Mouse (Mus musculus) stomach, postnatal 0 days (tissue): ENCODE measurements at regions not wholly inside any gene's neighbourhood (a gene's known extent, or its start where the extent isn't known, plus 50 kb on each side); places are given as distances from the start of the nearest gene placed in this dataset.

ENCODE experiments used
- ATAC-seq: fragments of 200-750 bp; cut with Nextera tagmentation; 2 replicates; pipeline ENCODE4 v1.8.0; 2017; ENCODE audit not compliant: low FRiP score, low TSS enrichment
- DNase-seq: peaks from one replicate; pipeline ENCODE4 v3.0.0-alpha.2; 2016; ENCODE audit warnings: low spot score
- H3K27ac ChIP-seq: fragments of 300-500 bp; sonication (generic); replicated peaks from 2 replicates; pipeline ENCODE4 v1.5.1; 2014; ENCODE audit warnings: mild to moderate bottlenecking, control low read depth
- H3K27me3 ChIP-seq: fragments of 300-500 bp; sonication (generic); 2 replicates; pipeline ENCODE4 v1.6.1; 2014; ENCODE audit warnings: low read length; ENCODE audit not compliant: control insufficient read depth, insufficient read depth
- H3K36me3 ChIP-seq: fragments of 300-500 bp; sonication (generic); 2 replicates; pipeline ENCODE4 v1.6.1; 2014; ENCODE audit warnings: low read length, mixed read lengths; ENCODE audit not compliant: control insufficient read depth, insufficient read depth
- H3K4me1 ChIP-seq: fragments of 300-500 bp; sonication (generic); replicated peaks from 2 replicates; pipeline ENCODE4 v1.6.1; 2014; ENCODE audit warnings: antibody characterized with exemption; ENCODE audit not compliant: control insufficient read depth, insufficient read depth
- H3K4me2 ChIP-seq: fragments of 300-500 bp; sonication (generic); replicated peaks from 2 replicates; pipeline ENCODE4 v1.6.1; 2014; ENCODE audit warnings: low read depth, mild to moderate bottlenecking, control low read depth, moderate library complexity
- H3K4me3 ChIP-seq: fragments of 300-500 bp; sonication (generic); 2 replicates; pipeline ENCODE4 v1.5.1; 2014; ENCODE audit warnings: low read depth, low read length, control low read depth
- H3K9ac ChIP-seq: fragments of 300-500 bp; sonication (generic); 2 replicates; pipeline ENCODE4 v1.6.1; 2014; ENCODE audit warnings: mild to moderate bottlenecking, low read length, control low read depth, mixed read lengths
- H3K9me3 ChIP-seq: fragments of 300-500 bp; sonication (generic); 2 replicates; pipeline ENCODE4 v1.6.1; 2016; ENCODE audit warnings: low read length; ENCODE audit not compliant: control insufficient read depth
- CTCF ChIP-seq: IDR thresholded peaks from 2 replicates; pipeline ENCODE4 v1.5.1; 2016; ENCODE audit warnings: antibody characterized with exemption, low read depth, mild to moderate bottlenecking, moderate library complexity
- EP300 ChIP-seq: optimal IDR thresholded peaks from 2 replicates; pipeline ENCODE3; 2016; ENCODE audit warnings: antibody characterized with exemption
- WGBS: fragments of 180-500 bp; shearing (Covaris S2); extraction: QIAGEN DNeasy Blood & Tissue Kit; methylation state at CpG from one replicate; pipeline ENCODE4 v1.1.7; 2014; 5-methylcytosine and 5-hydroxymethylcytosine counted together

GRCm38 (mm10) chr3:44423166-44423565, 955.0 kb upstream of the Pcdh10 start:
- Histone ChIP-seq H3K9ac (no peak overlapping the region), H3K4me2 (no peak overlapping the region), H3K36me3 (no peaks in the 10 kb centered on the region), H3K4me3 (no peak overlapping the region), H3K9me3 (no peaks in the 10 kb centered on the region), H3K27ac (no peak overlapping the region), H3K4me1 (no peaks in the 10 kb centered on the region), H3K27me3 (no peaks in the 10 kb centered on the region)
- DNase-seq = peak; percentile 15
- ATAC-seq = no peak; the same call in 1 of the 2 replicates
- 32% methylated on average over 2 of the region's 2 CpGs for WGBS
- TF ChIP-seq EP300 (no peak), CTCF (no peak)

- Histone ChIP-seq H3K36me3 (no peaks in the 10 kb centered on the region), H3K27me3 (no peaks in the 10 kb centered on the region), H3K27ac (no peak overlapping the region), H3K9me3 (no peaks in the 10 kb centered on the region), H3K4me2 (no peak overlapping the region), H3K4me1 (no peaks in the 10 kb centered on the region), H3K4me3 (no peak overlapping the region), H3K9ac (no peak overlapping the region)
- TF ChIP-seq EP300 (no peak), CTCF (no peak)
- 61% methylated on average over 3 of the region's 3 CpGs for WGBS
- no peak for DNase-seq
- ATAC-seq = no peak
Measured at GRCm38 (mm10) chr3:44468078-44468477, 910.1 kb upstream of the Pcdh10 start.
